ENCODE assay signal across 11 mouse cellular contexts in genomic region chr16:29816681-29817369, GRCm38 (mm10).
A peak's percentile ranks its signal among the peaks of the same experiment; 100 is the strongest.
DNase-seq lines count a peak whose midpoint lies in the region; ATAC-seq and TF ChIP-seq lines count a peak whose summit lies in the region.
"Had no signal": no experiment of that assay in that cellular context is flagged by ENCODE, and none has a peak within 500 bp of the region (broad histone marks: within the 10 kb centered on the region; RNA-seq: fewer than 3 reads in every experiment).

No protein-coding gene starts in this region.

- DNase-seq in intestine, embryonic 14.5 days (ENCODE audit: low spot score) = no peak
- peak; percentile 70 to 79 for DNase-seq in cerebellum, postnatal 10 days
- DNase-seq in heart, embryonic 10.5 days (ENCODE audit: low spot score) = no peak
- DNase-seq in left cerebral cortex, postnatal 4 days = peak; percentile 71
- no peak for DNase-seq in spleen, adult 12 weeks (ENCODE audit: low spot score)
- no peak for DNase-seq in midbrain, embryonic 11.5 days (ENCODE audit: low spot score, missing footprints)

- H3K9me3 ChIP-seq in intestine, embryonic 14.5 days (ENCODE audit: control insufficient read depth, low read length) = no peaks in the 10 kb centered on the region
- no peaks in the 10 kb centered on the region for H3K9me3 ChIP-seq in intestine, postnatal 0 days (ENCODE audit: control insufficient read depth)
- H3K9me3 ChIP-seq in heart, embryonic 10.5 days = no peaks in the 10 kb centered on the region
- H3K9me3 ChIP-seq in midbrain, embryonic 11.5 days (ENCODE audit: control insufficient read depth, low read length) = no peaks in the 10 kb centered on the region
- no peaks in the 10 kb centered on the region for H3K9me3 ChIP-seq in neural tube, embryonic 15.5 days (replicated peaks)
- H3K9me3 ChIP-seq: embryonic facial prominence, embryonic 13.5 days; G1E had no signal

- peak overlapping the region; percentile 14; the same call in 1 of the 2 replicates for H3K27ac ChIP-seq in intestine, embryonic 14.5 days (ENCODE audit: low read depth)
- H3K27ac ChIP-seq in intestine, postnatal 0 days (ENCODE audit: low read depth, low read length) = no peak overlapping the region
- H3K27ac ChIP-seq in heart, embryonic 10.5 days = peak overlapping the region; percentile 39; the same call in 1 of the 2 replicates
- H3K27ac ChIP-seq in midbrain, embryonic 11.5 days (ENCODE audit: low read depth, low read length) = no peak overlapping the region
- no peak overlapping the region for H3K27ac ChIP-seq in neural tube, embryonic 15.5 days (replicated peaks)
- H3K27ac ChIP-seq: embryonic facial prominence, embryonic 13.5 days had no signal

- no peaks in the 10 kb centered on the region for H3K36me3 ChIP-seq in intestine, embryonic 14.5 days (ENCODE audit: control insufficient read depth, insufficient read depth, low read length)
- no peaks in the 10 kb centered on the region for H3K36me3 ChIP-seq in intestine, postnatal 0 days (ENCODE audit: control insufficient read depth, insufficient read depth)
- no peaks in the 10 kb centered on the region for H3K36me3 ChIP-seq in heart, embryonic 10.5 days
- no peaks in the 10 kb centered on the region for H3K36me3 ChIP-seq in midbrain, embryonic 11.5 days (ENCODE audit: control insufficient read depth, insufficient read depth, low read length)
- H3K36me3 ChIP-seq in neural tube, embryonic 15.5 days = no peaks in the 10 kb centered on the region
- H3K36me3 ChIP-seq: embryonic facial prominence, embryonic 13.5 days had no signal

- H3K27me3 ChIP-seq in intestine, embryonic 14.5 days (replicated peaks; ENCODE audit: control insufficient read depth, insufficient read depth, low read length) = no peaks in the 10 kb centered on the region
- no peaks in the 10 kb centered on the region for H3K27me3 ChIP-seq in intestine, postnatal 0 days (replicated peaks; ENCODE audit: control insufficient read depth, insufficient read depth, low read length)
- peaks cover 56% of the 10 kb centered on the region for H3K27me3 ChIP-seq in heart, embryonic 10.5 days (ENCODE audit: insufficient read depth, poor library complexity, severe bottlenecking)
- H3K27me3 ChIP-seq in midbrain, embryonic 11.5 days (ENCODE audit: control insufficient read depth, insufficient read depth, low read length) = peaks cover 35% of the 10 kb centered on the region
- H3K27me3 ChIP-seq in neural tube, embryonic 15.5 days (replicated peaks) = peaks cover 7% of the 10 kb centered on the region; the same call in 1 of the 2 replicates

- 58% methylated on average over 10 of the region's 10 CpGs for WGBS in intestine, embryonic 14.5 days
- 70% methylated on average over 10 of the region's 10 CpGs for WGBS in intestine, postnatal 0 days
- WGBS in heart, embryonic 10.5 days = 54% methylated on average over 10 of the region's 10 CpGs
- 77% methylated on average over 10 of the region's 10 CpGs for WGBS in midbrain, embryonic 11.5 days
- 57% methylated on average over 10 of the region's 10 CpGs for WGBS in neural tube, embryonic 15.5 days

- no peak overlapping the region for H3K9ac ChIP-seq in intestine, embryonic 14.5 days (ENCODE audit: low read length)
- H3K9ac ChIP-seq in intestine, postnatal 0 days (ENCODE audit: low read depth, low read length) = no peak overlapping the region
- no peak overlapping the region for H3K9ac ChIP-seq in midbrain, embryonic 11.5 days (ENCODE audit: low read length)
- H3K9ac ChIP-seq in neural tube, embryonic 15.5 days (replicated peaks) = no peak overlapping the region
- H3K9ac ChIP-seq: embryonic facial prominence, embryonic 13.5 days; lung, embryonic 14.5 days had no signal

- TF ChIP-seq CTCF in intestine, postnatal 0 days (IDR thresholded peaks at IDR 0.05; ENCODE audit: low read depth) = no peak

- H3K4me1 ChIP-seq in intestine, embryonic 14.5 days (replicated peaks; ENCODE audit: control insufficient read depth, insufficient read depth, low read length) = peaks cover 33% of the 10 kb centered on the region
- no peaks in the 10 kb centered on the region for H3K4me1 ChIP-seq in intestine, postnatal 0 days (replicated peaks; ENCODE audit: control insufficient read depth, insufficient read depth, low read length)
- peaks cover 68% of the 10 kb centered on the region for H3K4me1 ChIP-seq in heart, embryonic 10.5 days
- H3K4me1 ChIP-seq in midbrain, embryonic 11.5 days (ENCODE audit: control insufficient read depth, insufficient read depth, low read length) = peaks cover 7% of the 10 kb centered on the region
- peaks cover 22% of the 10 kb centered on the region for H3K4me1 ChIP-seq in neural tube, embryonic 15.5 days

- intact Hi-C loops in left cerebral cortex, postnatal 4 days (cut with DNase I) = no loop called here

- no peak overlapping the region for H3K4me2 ChIP-seq in intestine, embryonic 14.5 days (ENCODE audit: low read length)
- no peak overlapping the region for H3K4me2 ChIP-seq in intestine, postnatal 0 days (replicated peaks; ENCODE audit: low read depth)
- no peak overlapping the region for H3K4me2 ChIP-seq in midbrain, embryonic 11.5 days
- H3K4me2 ChIP-seq in neural tube, embryonic 15.5 days = no peak overlapping the region
- H3K4me2 ChIP-seq: embryonic facial prominence, embryonic 13.5 days; lung, embryonic 14.5 days had no signal

- H3K4me3 ChIP-seq in intestine, embryonic 14.5 days (ENCODE audit: low read depth, low read length) = no peak overlapping the region
- no peak overlapping the region for H3K4me3 ChIP-seq in intestine, postnatal 0 days (ENCODE audit: low read depth, low read length)
- no peak overlapping the region for H3K4me3 ChIP-seq in heart, embryonic 10.5 days
- H3K4me3 ChIP-seq in midbrain, embryonic 11.5 days (ENCODE audit: low read depth, low read length) = no peak overlapping the region
- H3K4me3 ChIP-seq in neural tube, embryonic 15.5 days (replicated peaks) = no peak overlapping the region
- H3K4me3 ChIP-seq: embryonic facial prominence, embryonic 13.5 days had no signal

- ATAC-seq in intestine, embryonic 14.5 days (replicated peaks; ENCODE audit: low FRiP score, low TSS enrichment, low read depth) = no peak
- no peak for ATAC-seq in intestine, postnatal 0 days
- no peak for ATAC-seq in midbrain, embryonic 11.5 days (ENCODE audit: low FRiP score)
- no peak for ATAC-seq in neural tube, embryonic 15.5 days (ENCODE audit: low FRiP score)

Comparison
In these comparisons a context has a peak if more than half of its experiments do, and no peak if none do; other contexts are left out.
1. H3K27ac ChIP-seq: peak in intestine, embryonic 14.5 days (single experiment) and heart, embryonic 10.5 days (single experiment); none in intestine, postnatal 0 days (single experiment), midbrain, embryonic 11.5 days (single experiment) and neural tube, embryonic 15.5 days (single experiment).
2. DNase-seq: peak in cerebellum, postnatal 10 days (2 of 2) and left cerebral cortex, postnatal 4 days (single experiment); none in intestine, embryonic 14.5 days (single experiment), heart, embryonic 10.5 days (single experiment), spleen, adult 12 weeks (single experiment) and midbrain, embryonic 11.5 days (single experiment).